Mouse (Mus musculus): ENCODE data around the gene Krt36. TPM values are rescaled to one million over a fixed set of nuclear protein-coding genes. Genes with fewer than 3 reads are reported as not detected.

Gene Krt36
- polyA plus RNA-seq, 1 experiment from 2014 or later = not detected

DNA sequence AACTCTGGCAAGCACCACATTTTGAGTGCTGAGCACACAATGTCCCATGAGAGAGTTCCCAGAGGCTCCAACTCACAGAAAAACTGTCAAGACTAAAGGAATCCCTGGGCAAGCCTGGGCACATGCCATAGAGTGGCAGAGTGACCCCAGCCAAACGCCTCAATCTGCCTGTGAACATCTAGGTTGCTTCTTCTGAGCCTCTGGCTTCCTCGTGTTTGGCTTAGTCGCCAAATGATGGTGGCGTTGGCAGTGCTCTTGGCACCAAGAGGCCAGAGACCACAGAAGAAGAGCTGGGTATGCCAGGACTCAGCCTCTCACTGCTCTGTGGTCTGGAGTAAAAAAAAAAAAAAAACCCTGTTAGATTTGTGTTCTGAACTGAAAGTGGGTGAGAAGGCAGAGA, 5.0 kb downstream of the Krt36 start:
- no peaks in the 10 kb centered on the region for H3K4me1 ChIP-seq (replicated peaks; ENCODE audit: control insufficient read depth, insufficient read depth, low read length)
- H3K9me3 ChIP-seq (ENCODE audit: control insufficient read depth, low read length) = no peaks in the 10 kb centered on the region
- no peak overlapping the region for H3K9ac ChIP-seq (replicated peaks; ENCODE audit: low read depth, low read length)
- ATAC-seq = no peak
- H3K4me2 ChIP-seq (ENCODE audit: low read length) = no peak overlapping the region
- H3K27ac ChIP-seq (ENCODE audit: low read length) = no peak overlapping the region
- no peaks in the 10 kb centered on the region for H3K36me3 ChIP-seq (ENCODE audit: control insufficient read depth, insufficient read depth)
- 86% methylated on average over 4 of the region's 4 CpGs for WGBS
- no peak overlapping the region for H3K4me3 ChIP-seq (replicated peaks; ENCODE audit: low read length)
- H3K27me3 ChIP-seq (replicated peaks; ENCODE audit: control insufficient read depth, insufficient read depth, low read length) = no peaks in the 10 kb centered on the region

DNA sequence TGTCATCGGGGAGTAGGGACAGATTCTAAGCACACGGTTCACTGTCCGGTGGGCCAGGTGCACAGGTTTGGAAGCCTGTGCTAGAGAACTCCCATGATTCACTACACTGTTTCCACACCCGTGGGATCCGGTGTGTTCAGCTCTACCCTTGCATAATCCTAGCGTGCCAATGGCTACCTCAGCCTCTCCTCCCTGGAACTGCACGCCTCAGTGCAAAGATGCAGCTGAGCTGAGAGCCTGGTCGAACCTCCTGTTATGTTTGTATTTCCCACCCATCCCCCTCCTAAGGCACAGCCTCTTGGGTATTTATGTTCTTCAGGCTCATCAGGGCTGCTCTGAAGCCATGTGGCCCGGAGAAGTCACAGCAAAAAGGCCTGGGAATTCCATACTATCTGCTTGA, 7.6 kb downstream of the Krt36 start:
- Histone ChIP-seq H3K27ac (ENCODE audit: low read length) (no peak overlapping the region), H3K4me2 (ENCODE audit: low read length) (no peak overlapping the region), H3K9me3 (ENCODE audit: control insufficient read depth, low read length) (no peaks in the 10 kb centered on the region), H3K27me3 (replicated peaks; ENCODE audit: control insufficient read depth, insufficient read depth, low read length) (no peaks in the 10 kb centered on the region), H3K4me3 (replicated peaks; ENCODE audit: low read length) (no peak overlapping the region), H3K4me1 (replicated peaks; ENCODE audit: control insufficient read depth, insufficient read depth, low read length) (no peaks in the 10 kb centered on the region), H3K9ac (replicated peaks; ENCODE audit: low read depth, low read length) (no peak overlapping the region), H3K36me3 (ENCODE audit: control insufficient read depth, insufficient read depth) (no peaks in the 10 kb centered on the region)
- ATAC-seq = no peak
- WGBS = 89% methylated on average over 9 of the region's 9 CpGs

DNA sequence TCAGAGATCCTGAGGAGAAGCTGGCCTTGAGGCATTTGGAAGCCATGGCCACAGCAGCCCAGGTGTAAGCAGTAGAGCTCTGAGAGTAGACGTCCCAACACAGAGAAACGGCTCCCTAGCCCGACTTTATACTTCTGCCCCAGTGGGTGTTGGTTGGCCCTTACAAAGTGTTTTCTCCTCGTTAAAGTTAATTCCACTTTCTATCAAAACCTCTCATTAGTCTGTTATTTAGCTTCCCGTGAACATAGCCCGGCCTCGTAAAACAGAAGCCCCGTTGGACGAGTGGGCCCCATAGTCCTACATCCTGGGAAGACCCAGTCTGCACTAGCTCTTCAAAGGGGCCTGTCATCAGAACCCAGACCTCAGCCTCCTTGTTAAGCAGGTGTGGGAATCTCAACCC, 9.3 kb downstream of the Krt36 start, which contains the start of gene Krt35:
Gene Krt35, minus strand, starts transcription at position 101 of the 400 bp plus-strand sequence.
- Histone ChIP-seq H3K27me3 (replicated peaks; ENCODE audit: control insufficient read depth, insufficient read depth, low read length) (no peaks in the 10 kb centered on the region), H3K4me1 (replicated peaks; ENCODE audit: control insufficient read depth, insufficient read depth, low read length) (no peaks in the 10 kb centered on the region), H3K9me3 (ENCODE audit: control insufficient read depth, low read length) (no peaks in the 10 kb centered on the region), H3K4me2 (ENCODE audit: low read length) (no peak within 1 kb of the TSS), H3K36me3 (ENCODE audit: control insufficient read depth, insufficient read depth) (no peaks in the 10 kb centered on the region), H3K9ac (replicated peaks; ENCODE audit: low read depth, low read length) (no peak within 1 kb of the TSS), H3K27ac (ENCODE audit: low read length) (no peak within 1 kb of the TSS), H3K4me3 (replicated peaks; ENCODE audit: low read length) (no peak within 1 kb of the TSS)
- no peak for ATAC-seq
- 42% methylated on average over 9 of the region's 9 CpGs for WGBS

DNA sequence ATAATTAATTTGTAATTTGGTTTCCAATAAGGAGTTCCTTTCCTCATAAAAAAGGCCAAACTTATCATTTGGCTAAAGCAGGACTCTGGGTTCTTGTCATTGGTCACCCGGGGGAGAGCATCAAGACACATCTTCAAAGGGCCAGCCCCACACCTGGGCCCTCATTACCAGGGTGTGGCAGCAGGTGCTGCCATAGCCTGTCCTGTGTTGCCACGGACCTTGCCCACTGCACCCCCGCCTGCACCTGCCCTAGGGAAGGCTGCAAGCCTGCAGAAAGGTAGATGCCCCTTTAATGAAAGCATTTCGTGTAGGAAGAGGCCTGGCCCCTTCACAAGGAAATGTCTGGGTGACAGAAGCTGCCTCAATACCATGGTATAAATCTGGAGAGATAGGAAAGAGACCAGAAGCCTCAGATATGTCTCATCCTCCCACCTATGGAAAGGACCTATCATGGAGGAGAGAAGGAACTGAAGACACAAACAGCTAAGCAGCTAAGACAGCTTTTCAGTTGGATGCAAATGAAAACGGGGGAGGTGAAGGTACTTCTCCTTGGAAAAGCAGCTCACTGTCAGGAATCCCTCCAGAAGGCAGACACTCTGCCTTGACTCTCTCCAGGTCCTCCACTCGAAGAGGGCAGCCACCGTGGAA, 16.9 kb downstream of the Krt36 start:
- no peaks in the 10 kb centered on the region for H3K9me3 ChIP-seq (ENCODE audit: control insufficient read depth, low read length)
- no peaks in the 10 kb centered on the region for H3K4me1 ChIP-seq (replicated peaks; ENCODE audit: control insufficient read depth, insufficient read depth, low read length)
- no peak overlapping the region for H3K27ac ChIP-seq (ENCODE audit: low read length)
- no peaks in the 10 kb centered on the region for H3K27me3 ChIP-seq (replicated peaks; ENCODE audit: control insufficient read depth, insufficient read depth, low read length)
- ATAC-seq = no peak
- no peak overlapping the region for H3K4me2 ChIP-seq (ENCODE audit: low read length)
- 74% methylated on average over 7 of the region's 7 CpGs for WGBS
- no peak overlapping the region for H3K4me3 ChIP-seq (replicated peaks; ENCODE audit: low read length)
- no peak overlapping the region for H3K9ac ChIP-seq (replicated peaks; ENCODE audit: low read depth, low read length)
- H3K36me3 ChIP-seq (ENCODE audit: control insufficient read depth, insufficient read depth) = no peaks in the 10 kb centered on the region

DNA sequence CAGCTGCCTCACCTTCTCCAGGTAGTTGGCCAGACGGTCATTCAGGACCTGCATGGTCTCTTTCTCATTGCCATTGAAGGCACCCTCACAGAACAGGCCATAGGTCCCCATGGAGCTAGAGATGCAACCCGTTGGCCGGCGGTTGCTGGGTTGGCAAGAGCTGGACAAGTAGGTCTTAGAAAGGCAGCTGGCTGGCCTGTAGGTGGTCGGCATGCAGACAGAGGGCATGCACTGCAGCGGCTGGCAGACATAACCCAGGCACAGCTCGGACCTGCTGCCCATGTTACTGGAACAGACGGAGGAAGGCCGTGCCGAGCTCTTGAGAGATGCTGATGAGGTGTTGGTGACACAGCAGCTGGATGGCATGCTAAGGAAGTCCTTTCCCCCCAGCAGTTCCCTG, 17.6 kb downstream of the Krt36 start, which contains the start of gene Krt32:
Gene Krt32, minus strand, starts transcription at position 366 of the 400 bp plus-strand sequence.
- Histone ChIP-seq H3K9ac (replicated peaks; ENCODE audit: low read depth, low read length) (no peak within 1 kb of the TSS), H3K27ac (ENCODE audit: low read length) (no peak within 1 kb of the TSS), H3K4me3 (replicated peaks; ENCODE audit: low read length) (no peak within 1 kb of the TSS), H3K36me3 (ENCODE audit: control insufficient read depth, insufficient read depth) (no peaks in the 10 kb centered on the region), H3K9me3 (ENCODE audit: control insufficient read depth, low read length) (no peaks in the 10 kb centered on the region), H3K27me3 (replicated peaks; ENCODE audit: control insufficient read depth, insufficient read depth, low read length) (no peaks in the 10 kb centered on the region), H3K4me1 (replicated peaks; ENCODE audit: control insufficient read depth, insufficient read depth, low read length) (no peaks in the 10 kb centered on the region), H3K4me2 (ENCODE audit: low read length) (no peak within 1 kb of the TSS)
- no peak for ATAC-seq
- WGBS = 92% methylated on average over 10 of the region's 10 CpGs

DNA sequence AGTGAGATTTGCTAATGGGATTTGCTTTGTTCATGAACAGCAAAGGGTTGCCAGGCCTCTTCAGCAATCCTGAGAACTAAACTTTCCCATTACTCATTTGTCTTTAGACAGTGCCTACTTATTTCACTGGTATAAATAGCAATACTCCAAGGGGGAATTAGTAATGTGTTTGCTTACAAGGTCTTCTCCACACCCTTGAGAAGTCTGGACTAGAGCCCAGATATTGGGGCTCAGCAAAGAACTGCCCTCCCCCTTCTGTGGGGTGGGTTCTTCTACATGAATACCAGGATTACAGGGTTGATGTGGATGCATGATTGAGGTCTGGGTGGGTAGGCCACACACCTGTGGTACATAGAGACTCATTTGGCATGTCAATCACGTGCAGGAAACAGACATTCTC, 31.6 kb downstream of the Krt36 start:
- Histone ChIP-seq H3K4me2 (ENCODE audit: low read length) (no peak overlapping the region), H3K27ac (ENCODE audit: low read length) (no peak overlapping the region), H3K4me3 (replicated peaks; ENCODE audit: low read length) (no peak overlapping the region), H3K9me3 (ENCODE audit: control insufficient read depth, low read length) (no peaks in the 10 kb centered on the region), H3K27me3 (replicated peaks; ENCODE audit: control insufficient read depth, insufficient read depth, low read length) (no peaks in the 10 kb centered on the region), H3K9ac (replicated peaks; ENCODE audit: low read depth, low read length) (no peak overlapping the region), H3K36me3 (ENCODE audit: control insufficient read depth, insufficient read depth) (no peaks in the 10 kb centered on the region), H3K4me1 (replicated peaks; ENCODE audit: control insufficient read depth, insufficient read depth, low read length) (no peaks in the 10 kb centered on the region)
- 55% methylated on average over 1 of the region's 1 CpGs for WGBS
- ATAC-seq = no peak

DNA sequence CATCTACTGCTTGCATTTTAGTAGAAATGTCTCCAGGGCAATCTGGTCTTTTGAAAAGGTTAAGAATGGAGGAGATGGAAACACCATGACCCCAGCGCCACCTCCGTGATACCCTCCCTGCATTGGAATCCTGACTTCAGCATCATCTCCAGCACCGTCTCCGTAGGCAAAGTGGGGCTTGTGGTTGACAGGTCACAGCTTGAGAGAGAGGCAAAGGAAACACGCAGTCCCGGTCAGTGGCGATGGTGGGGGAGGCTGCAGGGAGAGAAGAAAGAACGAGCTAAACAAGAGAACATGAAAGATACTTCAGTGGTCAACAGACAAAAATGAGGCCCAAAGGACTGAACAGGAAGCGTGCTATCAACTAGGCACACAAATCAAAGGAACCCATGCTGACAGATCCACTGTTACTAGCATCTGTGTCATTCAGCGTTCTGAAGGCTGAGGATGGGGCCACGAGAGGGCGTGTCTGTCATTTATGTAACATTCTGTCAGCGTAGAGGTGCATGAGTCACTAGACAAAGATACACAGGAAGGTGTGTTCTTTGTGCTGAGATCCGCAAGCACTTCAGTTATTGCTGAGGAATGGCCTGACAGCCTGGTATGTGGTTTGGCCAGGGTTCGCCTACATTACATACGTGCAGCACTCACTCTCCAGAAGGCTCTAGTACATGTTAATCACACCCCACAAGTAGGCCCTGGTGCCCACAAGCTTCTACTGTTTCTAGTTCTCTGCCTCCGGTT, 38.0 kb downstream of the Krt36 start:
- Histone ChIP-seq H3K4me3 (replicated peaks; ENCODE audit: low read length) (no peak overlapping the region), H3K4me1 (replicated peaks; ENCODE audit: control insufficient read depth, insufficient read depth, low read length) (no peaks in the 10 kb centered on the region), H3K4me2 (ENCODE audit: low read length) (no peak overlapping the region), H3K9me3 (ENCODE audit: control insufficient read depth, low read length) (no peaks in the 10 kb centered on the region), H3K27me3 (replicated peaks; ENCODE audit: control insufficient read depth, insufficient read depth, low read length) (no peaks in the 10 kb centered on the region), H3K36me3 (ENCODE audit: control insufficient read depth, insufficient read depth) (no peaks in the 10 kb centered on the region), H3K27ac (ENCODE audit: low read length) (no peak overlapping the region), H3K9ac (replicated peaks; ENCODE audit: low read depth, low read length) (no peak overlapping the region)
- WGBS = 89% methylated on average over 17 of the region's 17 CpGs
- ATAC-seq = no peak

DNA sequence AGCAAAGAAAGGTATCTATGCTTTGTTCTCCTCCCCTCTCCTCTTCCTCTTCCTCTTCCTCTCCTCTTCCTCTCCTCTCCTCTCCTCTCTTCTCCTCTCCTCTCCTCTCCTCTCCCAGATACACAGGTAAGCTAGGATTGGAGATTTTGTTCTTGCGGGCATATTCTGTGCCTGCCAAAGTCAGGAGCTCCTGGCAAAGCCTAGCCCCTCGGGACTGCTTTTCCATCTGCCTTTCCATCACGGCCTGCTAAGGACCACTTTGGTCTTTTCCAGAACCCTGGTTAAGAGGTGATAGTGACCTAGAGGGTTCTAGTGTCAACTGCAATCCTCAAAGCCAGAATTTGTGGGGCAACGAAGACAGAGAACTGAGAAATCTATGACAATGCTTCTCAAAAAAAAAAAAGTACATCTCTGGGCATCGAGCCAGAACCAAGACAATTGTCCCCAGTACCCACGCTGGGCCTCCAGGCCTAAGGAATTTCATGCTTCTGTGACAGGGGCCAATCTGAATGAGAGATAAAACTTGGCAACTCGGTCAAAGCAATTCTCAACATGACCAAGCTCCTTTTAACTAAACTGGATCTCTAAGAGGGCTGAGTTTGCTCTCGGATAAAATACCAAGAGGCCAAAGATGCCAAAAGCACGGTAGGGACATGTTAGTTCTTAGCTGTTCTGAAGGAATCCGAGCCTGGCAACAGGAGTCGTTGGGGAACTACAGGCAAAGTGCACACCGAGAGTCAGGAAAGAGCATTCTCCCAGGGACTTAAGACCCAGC, 39.0 kb downstream of the Krt36 start:
- Histone ChIP-seq H3K27ac (ENCODE audit: low read length) (no peak overlapping the region), H3K27me3 (replicated peaks; ENCODE audit: control insufficient read depth, insufficient read depth, low read length) (no peaks in the 10 kb centered on the region), H3K9me3 (ENCODE audit: control insufficient read depth, low read length) (no peaks in the 10 kb centered on the region), H3K4me3 (replicated peaks; ENCODE audit: low read length) (no peak overlapping the region), H3K4me2 (ENCODE audit: low read length) (no peak overlapping the region), H3K4me1 (replicated peaks; ENCODE audit: control insufficient read depth, insufficient read depth, low read length) (no peaks in the 10 kb centered on the region), H3K9ac (replicated peaks; ENCODE audit: low read depth, low read length) (no peak overlapping the region), H3K36me3 (ENCODE audit: control insufficient read depth, insufficient read depth) (no peaks in the 10 kb centered on the region)
- ATAC-seq = no peak
- 63% methylated on average over 12 of the region's 12 CpGs for WGBS

DNA sequence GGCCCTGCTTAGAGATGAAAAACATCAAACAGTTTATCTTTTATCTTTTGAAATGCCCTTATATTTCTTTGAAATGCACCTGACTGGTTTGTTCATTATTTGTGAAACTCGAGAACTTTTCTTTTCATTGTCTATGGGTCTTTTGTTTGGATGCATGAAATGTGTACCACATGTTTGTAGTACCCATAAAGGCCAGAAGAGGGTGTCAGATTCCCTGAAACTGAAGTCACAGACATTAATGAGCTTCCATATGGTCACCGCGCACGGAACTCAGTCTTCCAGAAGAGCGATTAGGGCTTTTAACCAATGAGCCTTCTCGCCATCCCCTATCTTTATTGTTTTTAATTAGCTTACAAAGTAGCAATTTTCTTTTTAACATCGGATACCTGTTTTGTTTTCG, 46.6 kb downstream of the Krt36 start:
- 62% methylated on average over 8 of the region's 8 CpGs for WGBS
- no peak for ATAC-seq
- no peaks in the 10 kb centered on the region for H3K27me3 ChIP-seq (replicated peaks; ENCODE audit: control insufficient read depth, insufficient read depth, low read length)
- no peak overlapping the region for H3K9ac ChIP-seq (replicated peaks; ENCODE audit: low read depth, low read length)
- H3K36me3 ChIP-seq (ENCODE audit: control insufficient read depth, insufficient read depth) = no peaks in the 10 kb centered on the region
- H3K4me3 ChIP-seq (replicated peaks; ENCODE audit: low read length) = no peak overlapping the region
- H3K4me2 ChIP-seq (ENCODE audit: low read length) = no peak overlapping the region
- H3K9me3 ChIP-seq (ENCODE audit: control insufficient read depth, low read length) = no peaks in the 10 kb centered on the region
- no peaks in the 10 kb centered on the region for H3K4me1 ChIP-seq (replicated peaks; ENCODE audit: control insufficient read depth, insufficient read depth, low read length)
- no peak overlapping the region for H3K27ac ChIP-seq (ENCODE audit: low read length)

Measured in forebrain, embryonic 16.5 days (tissue).